Mouse (Mus musculus) liver, adult 2 months (tissue): ENCODE data around the gene Gm14781. TPM values are rescaled to one million over a fixed set of nuclear protein-coding genes. Genes with fewer than 3 reads are reported as not detected.
"Not testable (repeated sequence)": the region's sequence is repeated elsewhere in the genome, so short reads cannot be mapped to it uniquely, and the experiment has no call there.

Experiments used
- DNase-seq: peaks from one replicate; pipeline ENCODE4 v3.0.0-alpha.2; 2011; ENCODE audit warnings: low read depth, low spot score; ENCODE audit errors: extremely low read depth
- H3K27ac ChIP-seq: fragments of 200-500 bp; replicated peaks from 2 replicates; pipeline ENCODE4 v1.5.1; 2012; ENCODE audit warnings: low read depth, mild to moderate bottlenecking, control low read depth, inconsistent platforms, low read length; ENCODE audit not compliant: insufficient read depth
- H3K27me3 ChIP-seq: fragments of 200-500 bp; 2 replicates; pipeline ENCODE4 v1.6.1; 2012; ENCODE audit warnings: mild to moderate bottlenecking, moderate library complexity, low read length, inconsistent platforms; ENCODE audit not compliant: control insufficient read depth, insufficient read depth
- H3K36me3 ChIP-seq: fragments of 200-500 bp; 2 replicates; pipeline ENCODE4 v1.6.1; 2012; ENCODE audit warnings: low read length, inconsistent platforms; ENCODE audit not compliant: control insufficient read depth, insufficient read depth
- H3K4me1 ChIP-seq: fragments of 200-500 bp; 2 replicates; pipeline ENCODE4 v1.6.1; 2011; ENCODE audit warnings: low read length; ENCODE audit not compliant: control insufficient read depth, insufficient read depth
- H3K4me3 ChIP-seq: fragments of 200-500 bp; 2 replicates; pipeline ENCODE4 v1.5.1; 2011; ENCODE audit warnings: low read depth, mild to moderate bottlenecking, control low read depth, low read length, moderate library complexity; ENCODE audit not compliant: insufficient read depth
- H3K79me2 ChIP-seq: fragments of 200-500 bp; 2 replicates; pipeline ENCODE4 v1.6.1; 2012; ENCODE audit warnings: inconsistent platforms, mild to moderate bottlenecking, low read length, moderate library complexity; ENCODE audit not compliant: control insufficient read depth, insufficient read depth
- H3K9ac ChIP-seq: fragments of 200-500 bp; 2 replicates; pipeline ENCODE4 v1.6.1; 2012; ENCODE audit warnings: low read depth, mild to moderate bottlenecking, control low read depth, inconsistent platforms, low read length
- WGBS: fragments of 180-500 bp; shearing (Covaris S2); methylation state at CpG from one replicate; pipeline ENCODE4 v1.1.7; 2018; 5-methylcytosine and 5-hydroxymethylcytosine counted together
- polyA plus RNA-seq: library from polyadenylated mRNA; depleted of rRNA; stranded (reverse); fragments of >200 nt; gene quantifications from 2 replicates; pipeline ENCODE4 v1.2.3, GENCODE M21; 2012; rRNA removed
- total RNA-seq: library from RNA; depleted of rRNA; stranded (reverse); fragments of >200 nt; gene quantifications from 2 replicates; pipeline ENCODE4 v1.2.3, GENCODE M21; 2014; rRNA removed

Gene Gm14781
- total RNA-seq (not detected in 2 replicates), polyA plus RNA-seq (not detected in 2 replicates)

- H3K27ac ChIP-seq, H3K79me2 ChIP-seq, H3K9ac ChIP-seq, H3K27me3 ChIP-seq, DNase-seq, H3K4me1 ChIP-seq, H3K4me3 ChIP-seq, H3K36me3 ChIP-seq: not testable (repeated sequence)
- 45% methylated on average over 1 of the region's 1 CpGs for WGBS
Observed at GRCm38 (mm10) chrX:91631894-91632293, at the start of gene Gm14781. Gm14781 (plus strand) TSS chrX:91632194.

- H3K36me3 ChIP-seq, H3K27ac ChIP-seq, H3K4me1 ChIP-seq, H3K9ac ChIP-seq, DNase-seq, H3K4me3 ChIP-seq, H3K79me2 ChIP-seq, H3K27me3 ChIP-seq: not testable (repeated sequence)
Observed at GRCm38 (mm10) chrX:91654964-91655575, 23.1 kb downstream of the Gm14781 start.

Other genes with a start within 250 kb of the Gm14781 start
- not detected in 2 replicates for gene Gm5072, start 239.7 kb upstream of the Gm14781 start, total RNA-seq
- not detected in 2 replicates for gene Gm5072, start 239.7 kb upstream of the Gm14781 start, polyA plus RNA-seq
- gene Gm8914, start 152.1 kb upstream of the Gm14781 start, total RNA-seq, result not detected in 2 replicates
- gene Gm8914, start 152.1 kb upstream of the Gm14781 start, polyA plus RNA-seq, result not detected in 2 replicates
- gene 1700084M14Rik, start 56.3 kb upstream of the Gm14781 start, total RNA-seq, result not detected in 2 replicates
- not detected in 2 replicates for gene 1700084M14Rik, start 56.3 kb upstream of the Gm14781 start, polyA plus RNA-seq
- not detected in 2 replicates for gene Mageb5, start 150.8 kb downstream of the Gm14781 start, total RNA-seq
- not detected in 2 replicates for gene Mageb5, start 150.8 kb downstream of the Gm14781 start, polyA plus RNA-seq